Mouse (Mus musculus) stomach, embryonic 14.5 days (tissue): ENCODE measurements at regions not wholly inside any gene's neighbourhood (a gene's known extent, or its start where the extent isn't known, plus 50 kb on each side); places are given as distances from the start of the nearest gene placed in this dataset.

Experiments
- ATAC-seq: fragments of 200-750 bp; cut with Nextera tagmentation; 2 replicates; pipeline ENCODE4 v1.8.0; 2017; ENCODE audit warnings: low read depth, moderate TSS enrichment; ENCODE audit not compliant: insufficient number of reproducible peaks, insufficient read depth, low FRiP score
- H3K27ac ChIP-seq: fragments of 300-500 bp; sonication (generic); 2 replicates; pipeline ENCODE4 v1.5.1; 2014; ENCODE audit warnings: mild to moderate bottlenecking, low read length, moderate library complexity, mixed read lengths
- H3K27me3 ChIP-seq: fragments of 300-500 bp; sonication (generic); 2 replicates; pipeline ENCODE4 v1.6.1; 2014; ENCODE audit warnings: low read length, control low read depth, mixed read lengths; ENCODE audit not compliant: control insufficient read depth, insufficient read depth
- H3K36me3 ChIP-seq: fragments of 300-500 bp; sonication (generic); 2 replicates; pipeline ENCODE4 v1.6.1; 2014; ENCODE audit warnings: mild to moderate bottlenecking, control low read depth, low read length, moderate library complexity, mixed read lengths; ENCODE audit not compliant: control insufficient read depth, insufficient read depth
- H3K4me1 ChIP-seq: fragments of 300-500 bp; sonication (generic); 2 replicates; pipeline ENCODE4 v1.6.1; 2014; ENCODE audit warnings: low read length, control low read depth, mixed read lengths; ENCODE audit not compliant: control insufficient read depth, insufficient read depth
- H3K4me2 ChIP-seq: fragments of 300-500 bp; sonication (generic); replicated peaks from 2 replicates; pipeline ENCODE4 v1.6.1; 2014; ENCODE audit warnings: low read depth, low read length, control low read depth
- H3K4me3 ChIP-seq: fragments of 300-500 bp; sonication (generic); 2 replicates; pipeline ENCODE4 v1.5.1; 2014; ENCODE audit warnings: low read depth, low read length, control low read depth
- H3K9ac ChIP-seq: fragments of 300-500 bp; sonication (generic); replicated peaks from 2 replicates; pipeline ENCODE4 v1.6.1; 2014; ENCODE audit warnings: low read depth, mild to moderate bottlenecking, control low read depth, low read length, moderate library complexity, mixed read lengths
- H3K9me3 ChIP-seq: fragments of 300-500 bp; sonication (generic); 2 replicates; pipeline ENCODE4 v1.6.1; 2016; ENCODE audit warnings: low read depth, low read length, control low read depth; ENCODE audit not compliant: control insufficient read depth
- WGBS: fragments of 180-500 bp; shearing (Covaris S2); extraction: QIAGEN DNeasy Blood & Tissue Kit; methylation state at CpG from one replicate; pipeline ENCODE4 v1.1.7; 2014; 5-methylcytosine and 5-hydroxymethylcytosine counted together

DNA sequence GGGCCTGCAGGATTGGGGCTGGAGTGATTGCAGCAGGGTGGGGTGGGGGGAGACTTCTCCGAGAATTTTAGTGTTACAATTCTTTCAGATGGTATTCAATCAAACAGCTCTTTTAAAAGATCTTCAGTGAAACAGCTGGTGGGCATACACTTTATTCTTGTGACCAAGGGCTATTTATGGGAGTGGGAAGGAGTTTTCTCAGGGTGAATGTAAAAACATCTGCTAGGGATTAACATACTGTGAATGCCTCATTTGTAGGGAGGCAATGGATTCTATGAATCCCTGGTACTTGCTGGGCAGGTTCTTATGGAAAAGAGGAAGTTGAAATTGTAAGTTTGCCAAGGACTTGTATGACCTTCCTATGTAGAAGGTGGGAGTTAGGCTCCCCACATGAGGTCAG is 134.5 kb downstream of the 4930444P10Rik start:
- no peak overlapping the region for H3K4me2 ChIP-seq
- H3K4me1 ChIP-seq = no peaks in the 10 kb centered on the region
- no peak overlapping the region for H3K9ac ChIP-seq
- H3K36me3 ChIP-seq = no peaks in the 10 kb centered on the region
- ATAC-seq = no peak
- no peak overlapping the region for H3K27ac ChIP-seq
- WGBS = 65% methylated on average over 1 of the region's 1 CpGs
- no peaks in the 10 kb centered on the region for H3K9me3 ChIP-seq
- no peaks in the 10 kb centered on the region for H3K27me3 ChIP-seq
- no peak overlapping the region for H3K4me3 ChIP-seq

DNA sequence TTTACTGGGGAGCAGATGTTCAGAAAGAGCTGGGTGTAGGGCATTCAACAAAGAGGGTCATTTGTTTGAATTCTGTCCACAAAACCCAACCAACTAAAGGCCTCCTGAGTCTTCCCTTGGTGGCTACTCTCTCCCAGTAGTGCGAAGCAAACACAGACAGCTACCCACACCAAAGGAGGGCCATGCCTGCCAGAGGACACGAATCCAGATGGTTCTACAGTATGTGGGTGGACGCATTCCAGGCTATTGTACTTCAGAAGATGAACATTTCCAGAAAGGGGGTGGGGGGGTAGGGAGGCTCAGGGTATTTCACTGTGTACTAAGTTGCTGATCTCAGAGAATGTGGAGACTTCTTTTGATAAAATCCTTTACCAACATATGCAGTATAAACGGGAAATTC is 149.5 kb downstream of the 4930444P10Rik start:
- WGBS = 80% methylated on average over 4 of the region's 4 CpGs
- no peak overlapping the region for H3K4me2 ChIP-seq
- no peaks in the 10 kb centered on the region for H3K4me1 ChIP-seq
- H3K9me3 ChIP-seq = no peaks in the 10 kb centered on the region
- no peak for ATAC-seq
- no peaks in the 10 kb centered on the region for H3K36me3 ChIP-seq
- no peak overlapping the region for H3K4me3 ChIP-seq
- H3K27ac ChIP-seq = no peak overlapping the region
- no peaks in the 10 kb centered on the region for H3K27me3 ChIP-seq
- H3K9ac ChIP-seq = no peak overlapping the region

DNA sequence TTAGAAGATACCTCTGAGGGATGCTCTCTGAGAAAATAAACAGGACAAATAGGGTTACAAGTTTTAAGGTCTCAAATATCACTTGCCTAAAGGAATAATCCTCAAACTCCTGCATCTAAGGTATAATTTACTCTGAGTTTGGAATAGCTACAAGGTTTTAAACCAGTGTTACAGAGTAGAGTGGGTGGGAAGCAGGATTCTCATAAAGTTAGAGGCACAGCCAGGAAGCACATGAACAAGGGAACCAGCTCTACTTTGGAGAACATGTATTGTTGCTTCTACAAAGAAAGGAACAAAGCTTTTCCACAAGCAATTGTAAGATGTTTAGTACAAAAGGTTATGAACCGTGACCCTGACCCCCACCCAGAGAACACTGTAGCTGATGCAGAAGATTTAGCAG is 150.1 kb downstream of the 4930444P10Rik start:
- 73% methylated on average over 1 of the region's 1 CpGs for WGBS
- ATAC-seq = no peak

More for the DNA sequence above, 150.1 kb downstream of the 4930444P10Rik start:
- Histone ChIP-seq H3K27me3 (no peaks in the 10 kb centered on the region), H3K4me1 (no peaks in the 10 kb centered on the region), H3K4me3 (no peak overlapping the region), H3K4me2 (no peak overlapping the region), H3K9me3 (no peaks in the 10 kb centered on the region), H3K9ac (no peak overlapping the region), H3K36me3 (no peaks in the 10 kb centered on the region), H3K27ac (no peak overlapping the region)
